Mouse (Mus musculus) cerebellum, adult 11 months (tissue): ENCODE data around the gene Il16.

Source experiments
- DNase-seq: peaks from one replicate; pipeline ENCODE4 v3.0.0; 2022

Gene Il16

GRCm38 (mm10) chr7:83735108-83735781 is 10.3 kb downstream of the Il16 start:
- DNase-seq: peak; percentile 92

- DNase-seq: no peak
Observed at GRCm38 (mm10) chr7:83734671-83735082, 10.8 kb downstream of the Il16 start.

GRCm38 (mm10) chr7:83734246-83734645 is 11.3 kb downstream of the Il16 start:
- no peak for DNase-seq

- no peak for DNase-seq
Observed at GRCm38 (mm10) chr7:83732781-83733180, 12.7 kb downstream of the Il16 start.

- peak; percentile 88 for DNase-seq
Observed at GRCm38 (mm10) chr7:83731961-83732666, 13.4 kb downstream of the Il16 start.

- DNase-seq: no peak
Observed at GRCm38 (mm10) chr7:83731297-83731696, 14.2 kb downstream of the Il16 start.

GRCm38 (mm10) chr7:83726936-83727632 is 18.4 kb downstream of the Il16 start:
- no peak for DNase-seq

GRCm38 (mm10) chr7:83725801-83726200 is 19.7 kb downstream of the Il16 start:
- DNase-seq: no peak

- DNase-seq: no peak
Observed at GRCm38 (mm10) chr7:83724541-83724940, 21.0 kb downstream of the Il16 start.

- peak; percentile 71 for DNase-seq
Observed at GRCm38 (mm10) chr7:83723954-83724353, 21.6 kb downstream of the Il16 start.

- no peak for DNase-seq
Observed at GRCm38 (mm10) chr7:83723221-83723620, 22.3 kb downstream of the Il16 start.

GRCm38 (mm10) chr7:83722485-83722884 is 23.0 kb downstream of the Il16 start:
- no peak for DNase-seq

GRCm38 (mm10) chr7:83720231-83720630 is 25.3 kb downstream of the Il16 start:
- no peak for DNase-seq

- no peak for DNase-seq
Observed at GRCm38 (mm10) chr7:83717021-83717725, 28.4 kb downstream of the Il16 start.

- no peak for DNase-seq
Observed at GRCm38 (mm10) chr7:83713639-83714038, 31.9 kb downstream of the Il16 start.

- DNase-seq: peak; percentile 47
Observed at GRCm38 (mm10) chr7:83711676-83712259, 33.8 kb downstream of the Il16 start.

- DNase-seq: no peak
Observed at GRCm38 (mm10) chr7:83703046-83703775, 42.3 kb downstream of the Il16 start.

GRCm38 (mm10) chr7:83699066-83699745 is 46.3 kb downstream of the Il16 start:
- DNase-seq: no peak

GRCm38 (mm10) chr7:83695449-83696212 is 49.9 kb downstream of the Il16 start:
- no peak for DNase-seq

- DNase-seq: no peak
Observed at GRCm38 (mm10) chr7:83682640-83683274, 62.8 kb downstream of the Il16 start.
